Mouse (Mus musculus) lung, embryonic 14.5 days (tissue): ENCODE data around the gene Ssbp2. TPM values are rescaled to one million over a fixed set of nuclear protein-coding genes. Genes with fewer than 3 reads are reported as not detected.

Experiments
- ATAC-seq: fragments of 200-750 bp; cut with Nextera tagmentation; 2 replicates; pipeline ENCODE4 v1.8.0; 2017; ENCODE audit warnings: mild to moderate bottlenecking, moderate TSS enrichment, moderate library complexity; ENCODE audit not compliant: insufficient read depth
- DNase-seq: peaks from one replicate; pipeline ENCODE4 v3.0.0-alpha.2; 2015
- H3K27ac ChIP-seq: fragments of 300-500 bp; sonication (generic); 2 replicates; pipeline ENCODE4 v1.5.1; 2014; ENCODE audit warnings: low read depth, mild to moderate bottlenecking, moderate library complexity
- H3K27me3 ChIP-seq: fragments of 300-500 bp; sonication (generic); 2 replicates; pipeline ENCODE4 v1.6.1; 2014; ENCODE audit warnings: low read length, control low read depth; ENCODE audit not compliant: insufficient read depth
- H3K36me3 ChIP-seq: fragments of 300-500 bp; sonication (generic); 2 replicates; pipeline ENCODE4 v1.6.1; 2014; ENCODE audit warnings: control low read depth; ENCODE audit not compliant: insufficient read depth
- H3K4me1 ChIP-seq: fragments of 300-500 bp; sonication (generic); 2 replicates; pipeline ENCODE4 v1.6.1; 2014; ENCODE audit warnings: antibody characterized with exemption, control low read depth; ENCODE audit not compliant: insufficient read depth
- H3K4me2 ChIP-seq: fragments of 300-500 bp; sonication (generic); 2 replicates; pipeline ENCODE4 v1.6.1; 2014; ENCODE audit warnings: mild to moderate bottlenecking
- H3K4me3 ChIP-seq: fragments of 300-500 bp; sonication (generic); 2 replicates; pipeline ENCODE4 v1.5.1; 2014; ENCODE audit warnings: low read depth, low read length
- H3K9ac ChIP-seq: fragments of 300-500 bp; sonication (generic); 2 replicates; pipeline ENCODE4 v1.6.1; 2014
- H3K9me3 ChIP-seq: fragments of 300-500 bp; sonication (generic); 2 replicates; pipeline ENCODE4 v1.6.1; 2016; ENCODE audit warnings: low read depth, low read length, control low read depth
- CTCF ChIP-seq: IDR thresholded peaks from 2 replicates; pipeline ENCODE4 v1.5.1; 2016; ENCODE audit warnings: antibody characterized with exemption, low read depth
- WGBS: fragments of 180-500 bp; shearing (Covaris S2); extraction: QIAGEN DNeasy Blood & Tissue Kit; methylation state at CpG from one replicate; pipeline ENCODE4 v1.1.7; 2014; 5-methylcytosine and 5-hydroxymethylcytosine counted together
- polyA plus RNA-seq: library from polyadenylated mRNA; unstranded; fragments of >200 nt; fragmentation: Nextera tagmentation; extraction: Ambion mirVana; gene quantifications from 2 replicates; pipeline ENCODE4 v1.2.1, GENCODE M21; 2014

Ssbp2 gene
- polyA plus RNA-seq, 1 experiment from 2014 or later: 95.0 TPM

DNA sequence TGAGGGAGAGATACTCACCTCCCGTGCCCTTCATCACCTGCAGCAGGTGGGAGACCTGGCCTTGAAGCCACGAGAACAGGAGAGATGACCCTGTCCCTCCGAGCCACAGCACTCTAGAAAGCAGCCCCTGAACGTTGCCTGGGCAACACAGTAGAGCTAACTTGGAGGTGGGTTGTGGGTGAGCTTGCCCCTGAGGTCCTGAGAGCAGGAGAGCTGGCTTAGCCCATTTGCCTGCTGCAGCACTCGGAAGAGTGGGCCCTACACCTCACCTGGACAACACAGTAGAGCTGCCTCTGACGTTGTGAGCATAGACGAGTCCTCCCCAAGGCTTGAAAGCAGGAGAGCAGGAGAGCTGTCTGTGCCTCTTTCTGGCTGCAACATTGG, 263.6 kb downstream of the Ssbp2 start:
- no peak overlapping the region for H3K4me3 ChIP-seq
- DNase-seq: no peak
- no peaks in the 10 kb centered on the region for H3K4me1 ChIP-seq
- no peak overlapping the region for H3K9ac ChIP-seq
- no peak overlapping the region for H3K27ac ChIP-seq
- H3K36me3 ChIP-seq: no peaks in the 10 kb centered on the region
- no peak overlapping the region for H3K4me2 ChIP-seq
- TF ChIP-seq CTCF: no peak
- WGBS: 70% methylated on average over 7 of the region's 7 CpGs
- no peak; the same call in 1 of the 2 replicates for ATAC-seq
- no peaks in the 10 kb centered on the region for H3K9me3 ChIP-seq
- H3K27me3 ChIP-seq: no peaks in the 10 kb centered on the region

DNA sequence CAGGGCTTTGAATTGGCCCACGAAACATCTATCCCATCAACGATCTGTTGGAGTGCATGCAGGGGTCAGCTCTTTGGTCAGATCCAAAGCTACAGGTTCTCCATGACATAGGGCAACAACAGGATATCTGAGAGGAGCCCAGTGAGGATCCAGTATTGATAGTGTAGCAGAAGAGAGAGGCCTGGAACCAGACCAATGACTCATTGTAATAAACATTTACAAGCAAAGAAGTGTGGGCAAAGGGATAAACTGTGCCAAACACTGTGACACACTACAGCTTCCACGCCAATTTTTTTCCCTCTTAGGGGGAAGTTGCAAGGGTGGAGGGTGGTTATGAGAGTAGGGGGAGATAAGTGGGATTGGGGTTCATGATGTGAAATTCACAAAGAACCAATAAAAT, 264.1 kb downstream of the Ssbp2 start:
- H3K9ac ChIP-seq: no peak overlapping the region

DNA sequence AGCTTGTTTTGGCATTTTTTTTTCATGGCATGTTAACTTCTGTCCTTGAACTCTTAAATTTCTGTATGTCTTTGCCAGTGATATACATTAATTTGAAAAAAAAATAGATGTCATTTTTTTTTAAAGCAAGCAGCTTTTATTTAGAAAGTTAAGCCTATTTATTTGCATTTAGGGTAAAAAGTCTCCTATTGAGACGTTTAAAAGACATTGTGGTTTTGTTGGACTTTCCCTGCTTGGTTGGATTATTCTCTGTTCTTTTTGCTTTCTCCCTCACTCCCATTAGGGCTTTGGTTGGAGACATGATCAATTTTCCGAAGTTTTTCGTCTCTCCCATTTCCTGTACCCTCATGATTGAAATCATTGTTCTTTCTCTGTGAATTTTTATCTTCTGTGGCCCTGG, 265.0 kb downstream of the Ssbp2 start:
- 70% methylated on average over 3 of the region's 3 CpGs for WGBS
- Histone ChIP-seq H3K27me3 (no peaks in the 10 kb centered on the region), H3K27ac (no peak overlapping the region), H3K4me1 (no peaks in the 10 kb centered on the region), H3K36me3 (no peaks in the 10 kb centered on the region), H3K4me2 (no peak overlapping the region), H3K4me3 (no peak overlapping the region), H3K9ac (no peak overlapping the region), H3K9me3 (no peaks in the 10 kb centered on the region)
- no peak for DNase-seq
- no peak for TF ChIP-seq CTCF
- ATAC-seq: no peak

More for the DNA sequence above, 264.1 kb downstream of the Ssbp2 start:
- Histone ChIP-seq H3K27ac (no peak overlapping the region), H3K4me3 (no peak overlapping the region), H3K36me3 (no peaks in the 10 kb centered on the region), H3K4me2 (no peak overlapping the region), H3K27me3 (no peaks in the 10 kb centered on the region), H3K4me1 (no peaks in the 10 kb centered on the region), H3K9me3 (no peaks in the 10 kb centered on the region)
- TF ChIP-seq CTCF: no peak
- 71% methylated on average over 3 of the region's 3 CpGs for WGBS
- ATAC-seq (no peak), DNase-seq (no peak)

DNA sequence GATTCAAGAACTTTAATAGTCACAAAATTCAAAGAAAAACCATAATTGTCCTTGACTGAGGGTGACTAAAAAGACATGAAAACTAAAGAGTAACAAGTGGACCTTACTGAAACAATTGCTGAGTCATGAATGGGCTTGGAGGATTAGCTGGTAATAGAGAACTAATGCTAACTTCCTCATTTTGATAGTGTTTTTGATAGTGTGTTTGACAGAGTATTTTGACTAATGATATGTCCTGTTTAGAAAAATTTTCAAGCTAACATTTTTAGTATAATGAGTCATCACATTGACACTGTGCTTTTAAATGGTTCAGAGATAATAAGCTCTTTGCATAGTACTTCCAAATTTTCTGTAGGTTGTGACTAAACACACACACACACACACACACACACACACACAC, 267.8 kb downstream of the Ssbp2 start:
- Histone ChIP-seq H3K4me3 (no peak overlapping the region), H3K4me2 (no peak overlapping the region), H3K9ac (no peak overlapping the region), H3K4me1 (no peaks in the 10 kb centered on the region), H3K27me3 (no peaks in the 10 kb centered on the region), H3K36me3 (no peaks in the 10 kb centered on the region), H3K27ac (no peak overlapping the region), H3K9me3 (no peaks in the 10 kb centered on the region)
- DNase-seq: no peak
- ATAC-seq: no peak
- TF ChIP-seq CTCF: no peak

DNA sequence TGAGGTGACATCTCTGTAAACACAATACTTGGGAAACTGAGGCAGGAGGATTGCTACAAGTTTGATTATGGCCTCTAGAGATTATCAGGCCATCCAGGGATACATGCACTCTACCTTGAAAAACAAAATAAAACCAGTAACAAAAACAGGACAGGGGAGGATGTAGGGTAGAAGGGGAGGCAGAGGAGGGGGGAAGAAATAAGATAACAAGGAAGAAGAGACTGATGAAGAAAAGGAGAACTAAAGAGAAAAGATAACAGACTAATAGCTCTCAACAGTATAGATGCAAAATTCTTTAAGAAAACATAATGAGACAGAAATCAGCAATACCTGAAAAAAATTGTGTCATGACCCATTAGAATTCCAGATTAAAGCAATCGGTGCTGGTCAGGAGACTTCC, 277.1 kb downstream of the Ssbp2 start:
- Histone ChIP-seq H3K9ac (no peak overlapping the region), H3K27ac (no peak overlapping the region), H3K4me2 (no peak overlapping the region), H3K4me1 (no peaks in the 10 kb centered on the region), H3K4me3 (no peak overlapping the region), H3K36me3 (no peaks in the 10 kb centered on the region), H3K27me3 (peaks cover 5% of the 10 kb centered on the region), H3K9me3 (no peaks in the 10 kb centered on the region)
- WGBS: 87% methylated on average over 1 of the region's 1 CpGs
- ATAC-seq (no peak), DNase-seq (no peak)
- TF ChIP-seq CTCF: no peak

DNA sequence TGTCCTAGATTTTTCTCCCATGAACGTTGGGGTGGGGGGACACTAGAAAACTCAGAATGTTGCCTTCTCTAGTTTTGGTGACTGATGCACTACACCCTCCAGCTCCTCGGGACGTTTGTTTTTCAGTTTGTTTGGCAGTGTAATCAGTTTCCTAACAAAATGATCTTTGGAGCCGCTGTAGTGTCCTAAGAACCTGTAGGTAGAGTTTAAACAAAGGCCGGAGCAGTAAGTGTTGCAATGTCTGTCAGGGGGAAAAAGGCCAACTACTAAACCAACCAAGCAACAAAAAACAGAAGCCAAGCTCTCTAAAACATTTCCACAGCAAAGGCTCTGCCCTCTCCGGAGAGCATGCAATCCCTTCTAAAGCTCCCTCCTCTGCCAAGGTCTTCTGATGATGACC, 280.8 kb downstream of the Ssbp2 start:
- Histone ChIP-seq H3K9ac (peak overlapping the region; percentile 44; the same call in 1 of the 2 replicates), H3K4me1 (no peaks in the 10 kb centered on the region), H3K9me3 (no peaks in the 10 kb centered on the region), H3K36me3 (no peaks in the 10 kb centered on the region), H3K4me3 (peak overlapping the region; percentile 37), H3K4me2 (peak overlapping the region; percentile 78), H3K27ac (no peak overlapping the region), H3K27me3 (peaks cover 5% of the 10 kb centered on the region)
- TF ChIP-seq CTCF: no peak
- no peak for ATAC-seq
- WGBS: 43% methylated on average over 6 of the region's 6 CpGs
- no peak for DNase-seq

DNA sequence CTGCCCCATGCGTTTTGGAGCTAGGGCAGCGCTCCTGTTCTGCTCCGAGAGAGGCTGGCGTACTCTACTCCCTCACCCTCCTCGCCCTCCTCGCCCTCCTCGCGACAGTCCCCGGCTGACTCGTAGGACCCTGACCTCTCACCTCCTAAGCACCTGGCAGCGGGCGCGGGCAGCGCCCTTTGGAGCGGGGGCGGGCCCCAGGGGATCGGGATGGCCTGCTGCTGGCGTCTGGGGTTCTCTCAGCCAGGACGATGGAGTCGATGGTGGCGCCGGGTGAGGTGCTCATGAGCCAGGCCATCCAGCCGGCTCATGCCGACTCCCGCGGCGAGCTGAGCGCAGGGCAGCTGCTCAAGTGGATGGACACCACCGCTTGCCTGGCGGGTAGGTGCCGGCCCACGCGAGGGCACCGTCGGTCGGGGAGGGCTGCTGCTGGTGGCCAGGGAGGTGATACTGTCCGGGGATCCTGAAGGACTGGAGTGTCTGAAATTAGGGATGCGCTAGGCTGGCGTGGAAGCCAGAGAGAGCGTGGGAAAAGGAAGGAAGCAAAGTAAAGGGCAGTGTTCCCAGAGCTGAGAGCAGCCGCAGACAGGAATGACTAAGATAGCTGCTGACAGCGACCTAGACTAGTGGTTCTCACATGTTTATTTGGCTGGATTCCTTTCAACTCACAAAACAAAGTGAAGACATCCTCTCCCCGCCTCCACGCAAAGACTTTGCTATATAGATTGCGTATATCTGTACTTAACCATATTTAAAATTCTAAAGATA, 281.4 kb downstream of the Ssbp2 start, which contains the start of gene Acot12:
Acot12 (plus strand) TSS at position 233 of the 768 bp plus-strand sequence.
- peak; percentile 54 for DNase-seq
- Histone ChIP-seq H3K4me3 (peak within 1 kb of the TSS; percentile 37), H3K9me3 (no peaks in the 10 kb centered on the region), H3K4me1 (no peaks in the 10 kb centered on the region), H3K27me3 (peaks cover 5% of the 10 kb centered on the region), H3K36me3 (no peaks in the 10 kb centered on the region), H3K9ac (peak within 1 kb of the TSS; percentile 44), H3K27ac (no peak within 1 kb of the TSS), H3K4me2 (peak within 1 kb of the TSS; percentile 78)
- peak; percentile 77 for ATAC-seq
- 4% methylated on average over 45 of the region's 45 CpGs for WGBS
- TF ChIP-seq CTCF: no peak
